Mouse (Mus musculus): Measurements from ENCODE around the gene 4933411K16Rik. TPM values are rescaled to one million over a fixed set of nuclear protein-coding genes. Genes with fewer than 3 reads are reported as not detected.
"Not testable (repeated sequence)": the region's sequence is repeated elsewhere in the genome, so short reads cannot be mapped to it uniquely, and the experiment has no call there.

The 4933411K16Rik gene
- polyA plus RNA-seq, 1 experiment: 0.18 TPM

DNA sequence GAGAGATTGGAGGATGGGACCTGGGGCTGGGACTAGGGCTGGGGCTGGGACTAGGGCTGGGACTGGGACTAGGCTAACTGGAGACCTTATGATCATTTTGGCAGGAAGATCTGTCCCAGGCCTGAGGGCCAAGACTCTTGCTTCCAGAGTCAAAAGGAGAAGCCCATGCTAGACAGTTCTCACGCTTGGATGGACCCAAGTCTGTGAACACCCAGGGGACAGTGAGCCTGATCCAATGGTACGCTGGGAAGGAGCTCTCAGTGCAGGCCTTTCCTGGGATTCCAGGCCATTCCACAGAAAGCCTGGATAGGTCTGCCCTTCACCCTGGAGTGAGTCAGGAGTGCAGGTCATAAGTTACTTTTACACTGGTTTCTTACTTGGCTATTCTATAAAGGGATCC lies 23.0 kb downstream of the 4933411K16Rik start:
- H3K27me3 ChIP-seq (ENCODE audit: control insufficient read depth, insufficient read depth, insufficient read length): no peaks in the 10 kb centered on the region
- TF ChIP-seq FOSL1 (IDR thresholded peaks at IDR 0.05; ENCODE audit: insufficient read depth, low read length, poor library complexity, severe bottlenecking): no peak
- no peak for TF ChIP-seq CTCF (IDR thresholded peaks at IDR 0.05; ENCODE audit: control insufficient read depth, insufficient read depth, insufficient read length)
- TF ChIP-seq MYOD1 (IDR thresholded peaks at IDR 0.05; ENCODE audit: control insufficient read depth, insufficient read length, low read depth): no peak
- TF ChIP-seq MAX (IDR thresholded peaks at IDR 0.05): no peak
- no peak for TF ChIP-seq MYOG (IDR thresholded peaks at IDR 0.05; ENCODE audit: control insufficient read depth, extremely low read depth, insufficient read length)
- TF ChIP-seq USF1 (IDR thresholded peaks at IDR 0.05; ENCODE audit: low read depth): no peak
- TF ChIP-seq CEBPB (IDR thresholded peaks at IDR 0.05; ENCODE audit: low read depth): no peak
- H3K36me3 ChIP-seq (ENCODE audit: control insufficient read depth, insufficient read depth): no peaks in the 10 kb centered on the region
- H3K79me3 ChIP-seq (ENCODE audit: low read depth): no peaks in the 10 kb centered on the region
- H3K4me3 ChIP-seq (ENCODE audit: insufficient read depth, poor library complexity, severe bottlenecking): no peak overlapping the region
- no peak overlapping the region for H3ac ChIP-seq (ENCODE audit: control insufficient read depth, insufficient read length, low read depth)
- H3K79me2 ChIP-seq (ENCODE audit: control insufficient read depth, insufficient read depth): peaks cover 10% of the 10 kb centered on the region

DNA sequence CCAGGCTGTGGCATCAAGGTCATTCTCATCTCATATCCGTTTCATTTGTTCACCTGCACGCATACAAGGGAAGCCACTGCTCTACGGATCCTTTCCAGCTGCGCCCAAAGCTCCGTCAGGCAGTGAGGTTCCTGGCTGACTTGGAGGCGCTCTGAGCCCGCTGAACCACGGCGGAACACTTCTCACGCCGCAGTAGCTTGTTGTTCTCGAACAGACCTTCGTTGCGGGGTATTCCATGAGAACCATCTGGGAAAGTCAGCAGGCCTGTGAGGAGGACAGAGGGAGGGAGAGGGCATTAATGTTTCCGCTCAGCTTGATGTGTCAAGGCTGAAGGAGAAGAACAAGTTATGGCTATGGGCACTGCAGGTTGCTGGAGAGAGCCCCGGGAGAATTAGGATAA lies 23.9 kb downstream of the 4933411K16Rik start:
- no peak overlapping the region for H3K4me3 ChIP-seq (ENCODE audit: insufficient read depth, poor library complexity, severe bottlenecking)

DNA sequence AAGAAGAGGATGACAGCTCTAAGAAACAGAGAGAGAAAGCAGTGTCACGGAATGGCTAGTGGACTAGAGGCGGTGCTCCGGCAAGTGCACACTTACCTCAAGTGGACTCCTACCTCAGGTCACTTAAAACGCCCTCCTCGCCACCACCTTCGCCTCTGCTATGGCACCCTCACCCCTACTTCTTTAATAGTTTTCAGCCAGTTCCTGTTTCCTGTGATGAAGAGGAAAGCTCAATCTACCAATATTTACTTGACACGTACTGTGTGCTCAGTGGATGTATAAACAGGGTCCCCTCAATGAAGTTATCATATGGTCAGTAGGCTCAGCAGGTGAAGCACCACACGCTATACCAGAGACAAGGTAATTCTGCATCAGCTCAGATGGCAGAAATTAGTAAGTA lies 26.5 kb downstream of the 4933411K16Rik start:
- Histone ChIP-seq H3ac (ENCODE audit: control insufficient read depth, insufficient read length, low read depth) (no peak overlapping the region), H3K4me3 (ENCODE audit: insufficient read depth, poor library complexity, severe bottlenecking) (no peak overlapping the region), H3K79me2 (ENCODE audit: control insufficient read depth, insufficient read depth) (peaks cover 10% of the 10 kb centered on the region), H3K79me3 (ENCODE audit: low read depth) (no peaks in the 10 kb centered on the region), H3K36me3 (ENCODE audit: control insufficient read depth, insufficient read depth) (no peaks in the 10 kb centered on the region), H3K27me3 (ENCODE audit: control insufficient read depth, insufficient read depth, insufficient read length) (no peaks in the 10 kb centered on the region)
- TF ChIP-seq MYOD1 (IDR thresholded peaks at IDR 0.05; ENCODE audit: control insufficient read depth, insufficient read length, low read depth): no peak
- no peak for TF ChIP-seq CTCF (IDR thresholded peaks at IDR 0.05; ENCODE audit: control insufficient read depth, insufficient read depth, insufficient read length)
- no peak for TF ChIP-seq CEBPB (IDR thresholded peaks at IDR 0.05; ENCODE audit: low read depth)
- no peak for TF ChIP-seq MYOG (IDR thresholded peaks at IDR 0.05; ENCODE audit: control insufficient read depth, extremely low read depth, insufficient read length)
- TF ChIP-seq USF1 (IDR thresholded peaks at IDR 0.05; ENCODE audit: low read depth): no peak
- TF ChIP-seq MAX (IDR thresholded peaks at IDR 0.05): no peak
- no peak for TF ChIP-seq FOSL1 (IDR thresholded peaks at IDR 0.05; ENCODE audit: insufficient read depth, low read length, poor library complexity, severe bottlenecking)

More for the DNA sequence above, 23.9 kb downstream of the 4933411K16Rik start:
- no peaks in the 10 kb centered on the region for H3K79me3 ChIP-seq (ENCODE audit: low read depth)
- H3K79me2 ChIP-seq (ENCODE audit: control insufficient read depth, insufficient read depth): peaks cover 10% of the 10 kb centered on the region
- H3K27me3 ChIP-seq (ENCODE audit: control insufficient read depth, insufficient read depth, insufficient read length): no peaks in the 10 kb centered on the region
- TF ChIP-seq MYOD1 (IDR thresholded peaks at IDR 0.05; ENCODE audit: control insufficient read depth, insufficient read length, low read depth) (no peak), MAX (IDR thresholded peaks at IDR 0.05) (no peak), USF1 (IDR thresholded peaks at IDR 0.05; ENCODE audit: low read depth) (no peak), FOSL1 (IDR thresholded peaks at IDR 0.05; ENCODE audit: insufficient read depth, low read length, poor library complexity, severe bottlenecking) (no peak), CEBPB (IDR thresholded peaks at IDR 0.05; ENCODE audit: low read depth) (no peak), MYOG (IDR thresholded peaks at IDR 0.05; ENCODE audit: control insufficient read depth, extremely low read depth, insufficient read length) (no peak), CTCF (IDR thresholded peaks at IDR 0.05; ENCODE audit: control insufficient read depth, insufficient read depth, insufficient read length) (no peak)
- H3K36me3 ChIP-seq (ENCODE audit: control insufficient read depth, insufficient read depth): no peaks in the 10 kb centered on the region
- no peak overlapping the region for H3ac ChIP-seq (ENCODE audit: control insufficient read depth, insufficient read length, low read depth)

DNA sequence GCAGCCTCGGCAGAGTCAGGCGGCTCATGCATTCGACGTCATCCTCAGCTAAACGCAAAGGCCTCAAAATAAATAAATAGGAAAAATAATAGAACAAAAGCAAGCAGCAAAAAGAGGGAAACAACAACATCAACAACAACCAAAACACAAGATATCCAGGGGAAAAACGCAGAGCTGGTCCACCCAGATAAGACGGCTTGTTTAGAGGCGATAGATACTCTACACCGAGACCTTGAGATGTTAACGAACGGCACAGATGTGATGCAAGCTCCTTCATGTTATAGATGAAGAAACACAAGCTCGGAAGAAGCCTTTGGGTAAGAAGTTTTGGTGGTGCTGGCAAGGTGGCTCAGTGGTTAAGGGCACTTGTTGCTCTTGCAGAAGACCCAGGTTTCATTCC lies 27.0 kb downstream of the 4933411K16Rik start:
- TF ChIP-seq FOSL1 (IDR thresholded peaks at IDR 0.05; ENCODE audit: insufficient read depth, low read length, poor library complexity, severe bottlenecking) (no peak), USF1 (IDR thresholded peaks at IDR 0.05; ENCODE audit: low read depth) (no peak), MYOG (IDR thresholded peaks at IDR 0.05; ENCODE audit: control insufficient read depth, extremely low read depth, insufficient read length) (no peak), CEBPB (IDR thresholded peaks at IDR 0.05; ENCODE audit: low read depth) (no peak), CTCF (IDR thresholded peaks at IDR 0.05; ENCODE audit: control insufficient read depth, insufficient read depth, insufficient read length) (no peak), MAX (IDR thresholded peaks at IDR 0.05) (no peak)
- no peak overlapping the region for H3ac ChIP-seq (ENCODE audit: control insufficient read depth, insufficient read length, low read depth)
- no peaks in the 10 kb centered on the region for H3K27me3 ChIP-seq (ENCODE audit: control insufficient read depth, insufficient read depth, insufficient read length)
- H3K4me3 ChIP-seq (ENCODE audit: insufficient read depth, poor library complexity, severe bottlenecking): no peak overlapping the region
- H3K79me2 ChIP-seq (ENCODE audit: control insufficient read depth, insufficient read depth): peaks cover 10% of the 10 kb centered on the region
- H3K79me3 ChIP-seq (ENCODE audit: low read depth): no peaks in the 10 kb centered on the region
- no peaks in the 10 kb centered on the region for H3K36me3 ChIP-seq (ENCODE audit: control insufficient read depth, insufficient read depth)

DNA sequence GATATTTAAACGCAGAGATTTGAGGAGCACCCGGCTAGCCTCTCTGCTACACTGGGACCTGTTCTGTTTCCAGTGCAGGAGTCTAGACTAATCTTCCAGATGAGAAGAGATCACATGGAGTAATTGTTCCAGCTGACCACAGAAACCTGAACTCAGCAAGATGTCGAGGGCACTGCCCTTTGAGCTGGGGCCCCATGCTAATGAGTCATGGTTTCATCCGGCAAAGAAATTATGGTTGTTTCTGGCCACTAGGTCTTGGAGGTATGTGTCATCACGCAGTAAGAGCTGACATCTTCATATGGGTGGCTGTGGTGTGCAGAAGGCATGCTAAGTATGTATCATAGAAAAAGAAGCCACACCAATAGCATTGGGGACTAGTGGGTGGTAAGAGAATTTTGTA lies 27.9 kb downstream of the 4933411K16Rik start:
- Histone ChIP-seq H3K79me3 (ENCODE audit: low read depth) (no peaks in the 10 kb centered on the region), H3K79me2 (ENCODE audit: control insufficient read depth, insufficient read depth) (peaks cover 10% of the 10 kb centered on the region), H3K36me3 (ENCODE audit: control insufficient read depth, insufficient read depth) (no peaks in the 10 kb centered on the region), H3ac (ENCODE audit: control insufficient read depth, insufficient read length, low read depth) (no peak overlapping the region), H3K27me3 (ENCODE audit: control insufficient read depth, insufficient read depth, insufficient read length) (no peaks in the 10 kb centered on the region), H3K4me3 (ENCODE audit: insufficient read depth, poor library complexity, severe bottlenecking) (no peak overlapping the region)
- TF ChIP-seq CEBPB (IDR thresholded peaks at IDR 0.05; ENCODE audit: low read depth): peak; percentile 33
- TF ChIP-seq FOSL1 (IDR thresholded peaks at IDR 0.05; ENCODE audit: insufficient read depth, low read length, poor library complexity, severe bottlenecking): peak; percentile 78
- TF ChIP-seq CTCF (IDR thresholded peaks at IDR 0.05; ENCODE audit: control insufficient read depth, insufficient read depth, insufficient read length): no peak
- peak; percentile 85 for TF ChIP-seq USF1 (IDR thresholded peaks at IDR 0.05; ENCODE audit: low read depth)
- TF ChIP-seq MYOD1 (IDR thresholded peaks at IDR 0.05; ENCODE audit: control insufficient read depth, insufficient read length, low read depth): peak; percentile 35
- peak; percentile 83 for TF ChIP-seq MAX (IDR thresholded peaks at IDR 0.05)
- no peak for TF ChIP-seq MYOG (IDR thresholded peaks at IDR 0.05; ENCODE audit: control insufficient read depth, extremely low read depth, insufficient read length)

DNA sequence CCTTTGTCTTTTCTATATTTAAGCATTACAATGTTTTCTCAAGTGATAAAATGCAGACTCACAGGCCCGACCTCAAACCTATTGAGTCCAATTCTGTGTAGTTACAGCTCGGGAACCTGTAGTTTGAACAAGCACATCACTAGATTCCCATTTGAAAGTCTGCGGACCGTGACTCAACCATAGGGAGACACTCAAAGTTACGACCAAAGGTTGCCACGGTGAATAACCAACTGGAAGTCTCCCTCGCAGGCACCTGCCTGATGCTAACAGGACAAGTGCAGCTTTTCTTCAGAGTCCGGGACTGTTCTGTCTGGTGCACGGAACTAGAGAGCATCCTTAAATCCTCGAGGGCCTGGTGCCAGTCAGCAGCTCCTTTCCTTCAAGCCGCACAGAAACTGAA lies 28.4 kb downstream of the 4933411K16Rik start:
- Histone ChIP-seq H3K4me3 (ENCODE audit: insufficient read depth, poor library complexity, severe bottlenecking) (no peak overlapping the region), H3ac (ENCODE audit: control insufficient read depth, insufficient read length, low read depth) (peak overlapping the region; percentile 34), H3K36me3 (ENCODE audit: control insufficient read depth, insufficient read depth) (no peaks in the 10 kb centered on the region), H3K27me3 (ENCODE audit: control insufficient read depth, insufficient read depth, insufficient read length) (no peaks in the 10 kb centered on the region), H3K79me3 (ENCODE audit: low read depth) (no peaks in the 10 kb centered on the region), H3K79me2 (ENCODE audit: control insufficient read depth, insufficient read depth) (peaks cover 11% of the 10 kb centered on the region)
- no peak for TF ChIP-seq CEBPB (IDR thresholded peaks at IDR 0.05; ENCODE audit: low read depth)
- no peak for TF ChIP-seq MYOG (IDR thresholded peaks at IDR 0.05; ENCODE audit: control insufficient read depth, extremely low read depth, insufficient read length)
- no peak for TF ChIP-seq MYOD1 (IDR thresholded peaks at IDR 0.05; ENCODE audit: control insufficient read depth, insufficient read length, low read depth)
- TF ChIP-seq MAX (IDR thresholded peaks at IDR 0.05): no peak
- no peak for TF ChIP-seq FOSL1 (IDR thresholded peaks at IDR 0.05; ENCODE audit: insufficient read depth, low read length, poor library complexity, severe bottlenecking)
- TF ChIP-seq CTCF (IDR thresholded peaks at IDR 0.05; ENCODE audit: control insufficient read depth, insufficient read depth, insufficient read length): no peak

DNA sequence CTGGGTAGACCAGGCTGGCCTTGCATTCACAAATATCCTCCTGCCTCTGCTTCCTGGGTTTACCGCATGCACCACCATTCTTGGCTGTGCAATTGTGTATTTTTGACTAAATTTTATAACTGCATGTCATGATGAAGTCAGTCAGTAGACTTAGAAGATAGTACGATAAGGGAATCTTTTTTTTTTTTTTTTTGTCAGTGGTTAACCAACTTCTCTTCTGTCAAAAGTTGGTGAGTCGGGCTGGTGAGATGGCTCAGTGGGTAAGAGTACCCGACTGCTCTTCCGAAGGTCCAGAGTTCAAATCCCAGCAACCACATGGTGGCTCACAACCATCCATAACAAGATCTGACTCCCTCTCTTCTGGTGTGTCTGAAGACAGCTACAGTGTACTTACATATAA lies 29.6 kb downstream of the 4933411K16Rik start:
- H3K79me3 ChIP-seq (ENCODE audit: low read depth); H3ac ChIP-seq (ENCODE audit: control insufficient read depth, insufficient read length, low read depth); H3K27me3 ChIP-seq (ENCODE audit: control insufficient read depth, insufficient read depth, insufficient read length); H3K4me3 ChIP-seq (ENCODE audit: insufficient read depth, poor library complexity, severe bottlenecking); H3K36me3 ChIP-seq (ENCODE audit: control insufficient read depth, insufficient read depth): not testable (repeated sequence)
- H3K79me2 ChIP-seq (ENCODE audit: control insufficient read depth, insufficient read depth): peaks cover 16% of the 10 kb centered on the region
